Mouse (Mus musculus): ENCODE results near the gene Efhb. TPM values are rescaled to one million over a fixed set of nuclear protein-coding genes. Genes with fewer than 3 reads are reported as not detected.
A peak's percentile ranks its signal among the peaks of the same experiment; 100 is the strongest.

Efhb gene
- polyA plus RNA-seq, 1 experiment from 2014 or later: 0.48 TPM

- H3K4me2 ChIP-seq: no peak overlapping the region
- 55% methylated on average over 4 of the region's 4 CpGs for WGBS
- H3K4me3 ChIP-seq: no peak overlapping the region
- ATAC-seq (ENCODE audit: insufficient number of reproducible peaks, insufficient read depth, low FRiP score, low TSS enrichment, low read depth): no peak
- H3K27me3 ChIP-seq: no peaks in the 10 kb centered on the region
- no peak overlapping the region for H3K9ac ChIP-seq
- no peaks in the 10 kb centered on the region for H3K9me3 ChIP-seq
- no peak overlapping the region for H3K27ac ChIP-seq
- H3K36me3 ChIP-seq: no peaks in the 10 kb centered on the region
- H3K4me1 ChIP-seq: peaks cover 8% of the 10 kb centered on the region; the same call in 1 of the 2 replicates
Observed at GRCm38 (mm10) chr17:53465569-53465968, 2.4 kb upstream of the Efhb start.

GRCm38 (mm10) chr17:53463496-53463840 is 347 bp upstream of the Efhb start:
- Histone ChIP-seq H3K27me3 (no peaks in the 10 kb centered on the region), H3K9ac (peak overlapping the region; percentile 62), H3K4me2 (peak overlapping the region; percentile 57), H3K4me3 (peak overlapping the region; percentile 46), H3K36me3 (no peaks in the 10 kb centered on the region), H3K27ac (no peak overlapping the region), H3K9me3 (no peaks in the 10 kb centered on the region), H3K4me1 (peaks cover 8% of the 10 kb centered on the region; the same call in 1 of the 2 replicates)
- 15% methylated on average over 7 of the region's 9 CpGs for WGBS
- ATAC-seq (ENCODE audit: insufficient number of reproducible peaks, insufficient read depth, low FRiP score, low TSS enrichment, low read depth): no peak

GRCm38 (mm10) chr17:53456742-53457141 is 6.4 kb downstream of the Efhb start:
- Histone ChIP-seq H3K4me2 (no peak overlapping the region), H3K9ac (no peak overlapping the region), H3K4me1 (no peaks in the 10 kb centered on the region), H3K27me3 (no peaks in the 10 kb centered on the region), H3K9me3 (no peaks in the 10 kb centered on the region), H3K27ac (no peak overlapping the region), H3K4me3 (no peak overlapping the region), H3K36me3 (no peaks in the 10 kb centered on the region)
- 66% methylated on average over 1 of the region's 1 CpGs for WGBS
- ATAC-seq (ENCODE audit: insufficient number of reproducible peaks, insufficient read depth, low FRiP score, low TSS enrichment, low read depth): no peak

GRCm38 (mm10) chr17:53456152-53456551 is 7.0 kb downstream of the Efhb start:
- Histone ChIP-seq H3K36me3 (no peaks in the 10 kb centered on the region), H3K9ac (no peak overlapping the region), H3K9me3 (no peaks in the 10 kb centered on the region), H3K4me1 (no peaks in the 10 kb centered on the region), H3K27me3 (no peaks in the 10 kb centered on the region), H3K27ac (no peak overlapping the region), H3K4me2 (no peak overlapping the region), H3K4me3 (no peak overlapping the region)
- no peak for ATAC-seq (ENCODE audit: insufficient number of reproducible peaks, insufficient read depth, low FRiP score, low TSS enrichment, low read depth)
- WGBS: 78% methylated on average over 2 of the region's 2 CpGs

- Histone ChIP-seq H3K9me3 (no peaks in the 10 kb centered on the region), H3K27me3 (no peaks in the 10 kb centered on the region), H3K36me3 (no peaks in the 10 kb centered on the region), H3K4me3 (no peak overlapping the region), H3K9ac (no peak overlapping the region), H3K4me2 (no peak overlapping the region), H3K4me1 (no peaks in the 10 kb centered on the region), H3K27ac (no peak overlapping the region)
- ATAC-seq (ENCODE audit: insufficient number of reproducible peaks, insufficient read depth, low FRiP score, low TSS enrichment, low read depth): no peak
- 45% methylated on average over 10 of the region's 10 CpGs for WGBS
Observed at GRCm38 (mm10) chr17:53402689-53403306, 60.3 kb downstream of the Efhb start.

- no peaks in the 10 kb centered on the region for H3K4me1 ChIP-seq
- H3K4me3 ChIP-seq: no peak overlapping the region
- no peaks in the 10 kb centered on the region for H3K36me3 ChIP-seq
- 81% methylated on average over 2 of the region's 2 CpGs for WGBS
- H3K27ac ChIP-seq: no peak overlapping the region
- no peaks in the 10 kb centered on the region for H3K27me3 ChIP-seq
- H3K9ac ChIP-seq: no peak overlapping the region
- no peak for ATAC-seq (ENCODE audit: insufficient number of reproducible peaks, insufficient read depth, low FRiP score, low TSS enrichment, low read depth)
- H3K4me2 ChIP-seq: no peak overlapping the region
- no peaks in the 10 kb centered on the region for H3K9me3 ChIP-seq
Observed at GRCm38 (mm10) chr17:53393201-53393600, 69.9 kb downstream of the Efhb start.

GRCm38 (mm10) chr17:53389507-53389906 is 73.6 kb downstream of the Efhb start:
- Histone ChIP-seq H3K27ac (no peak overlapping the region), H3K36me3 (no peaks in the 10 kb centered on the region), H3K27me3 (no peaks in the 10 kb centered on the region), H3K4me3 (no peak overlapping the region), H3K9ac (no peak overlapping the region), H3K4me2 (no peak overlapping the region), H3K4me1 (no peaks in the 10 kb centered on the region), H3K9me3 (no peaks in the 10 kb centered on the region)
- WGBS: 49% methylated on average over 4 of the region's 4 CpGs
- ATAC-seq (ENCODE audit: insufficient number of reproducible peaks, insufficient read depth, low FRiP score, low TSS enrichment, low read depth): no peak

- H3K27me3 ChIP-seq: no peaks in the 10 kb centered on the region
- no peaks in the 10 kb centered on the region for H3K36me3 ChIP-seq
- no peak overlapping the region for H3K4me3 ChIP-seq
- no peaks in the 10 kb centered on the region for H3K4me1 ChIP-seq
- WGBS: 52% methylated on average over 6 of the region's 6 CpGs
- H3K9ac ChIP-seq: no peak overlapping the region
- H3K9me3 ChIP-seq: no peaks in the 10 kb centered on the region
- no peak overlapping the region for H3K27ac ChIP-seq
- no peak for ATAC-seq (ENCODE audit: insufficient number of reproducible peaks, insufficient read depth, low FRiP score, low TSS enrichment, low read depth)
- no peak overlapping the region for H3K4me2 ChIP-seq
Observed at GRCm38 (mm10) chr17:53387581-53388473, 75.3 kb downstream of the Efhb start.

GRCm38 (mm10) chr17:53386863-53387262 is 76.3 kb downstream of the Efhb start:
- no peak overlapping the region for H3K4me3 ChIP-seq
- H3K9ac ChIP-seq: no peak overlapping the region
- H3K36me3 ChIP-seq: no peaks in the 10 kb centered on the region
- H3K27me3 ChIP-seq: no peaks in the 10 kb centered on the region
- no peak for ATAC-seq (ENCODE audit: insufficient number of reproducible peaks, insufficient read depth, low FRiP score, low TSS enrichment, low read depth)
- no peak overlapping the region for H3K27ac ChIP-seq
- no peaks in the 10 kb centered on the region for H3K4me1 ChIP-seq
- no peak overlapping the region for H3K4me2 ChIP-seq
- 75% methylated on average over 6 of the region's 6 CpGs for WGBS
- no peaks in the 10 kb centered on the region for H3K9me3 ChIP-seq

GRCm38 (mm10) chr17:53364111-53364510 is 99.0 kb downstream of the Efhb start:
- Histone ChIP-seq H3K36me3 (no peaks in the 10 kb centered on the region), H3K9me3 (no peaks in the 10 kb centered on the region), H3K27me3 (no peaks in the 10 kb centered on the region), H3K4me1 (no peaks in the 10 kb centered on the region), H3K4me2 (no peak overlapping the region), H3K27ac (no peak overlapping the region), H3K4me3 (no peak overlapping the region), H3K9ac (no peak overlapping the region)
- 86% methylated on average over 6 of the region's 6 CpGs for WGBS
- no peak for ATAC-seq (ENCODE audit: insufficient number of reproducible peaks, insufficient read depth, low FRiP score, low TSS enrichment, low read depth)
